Comparison of ENCODE assay signal across 8 mouse cellular contexts in the genomic region with DNA sequence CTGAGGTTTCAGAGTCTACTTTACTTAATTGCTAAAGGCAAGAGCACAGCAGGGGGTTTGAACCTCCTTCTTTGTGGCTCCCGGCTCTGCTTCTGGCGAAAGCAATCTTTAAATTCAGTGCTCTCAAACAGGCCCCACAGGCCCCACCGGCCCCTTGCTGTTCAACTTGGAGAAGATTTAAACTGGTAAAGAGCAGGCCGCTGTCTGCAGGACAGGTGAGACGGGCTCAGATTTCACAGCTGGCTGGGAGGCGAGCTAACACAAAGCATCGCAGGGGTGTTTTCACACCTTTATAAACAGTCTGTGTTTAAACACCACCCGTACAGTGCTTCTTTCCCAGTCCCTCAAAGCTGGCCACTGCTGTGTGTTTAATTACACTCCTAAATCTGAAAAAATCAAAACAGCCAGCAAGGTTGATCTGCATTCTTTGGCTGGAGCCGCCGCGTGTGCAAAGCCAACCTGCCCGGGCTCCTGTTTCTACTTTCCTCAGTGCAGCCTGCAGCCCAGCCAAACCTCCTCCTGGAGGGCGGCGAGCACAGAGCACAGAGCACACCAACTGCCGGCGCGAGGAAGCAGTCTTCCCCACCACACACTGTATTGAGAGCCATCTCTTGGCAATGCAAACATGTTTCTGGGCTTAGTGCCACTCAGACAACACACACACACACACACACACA.
DNase-seq lines count a peak whose midpoint lies in the region; ATAC-seq and TF ChIP-seq lines count a peak whose summit lies in the region.

No protein-coding gene starts in this region.

- peaks cover 26% of the 10 kb centered on the region for H3K4me1 ChIP-seq in hindbrain, embryonic 14.5 days (replicated peaks; ENCODE audit: control insufficient read depth, insufficient read depth, low read length)
- peaks cover 39% of the 10 kb centered on the region for H3K4me1 ChIP-seq in lung, embryonic 14.5 days (ENCODE audit: insufficient read depth)

- peak overlapping the region; percentile 38 for H3K4me3 ChIP-seq in gastrocnemius, adult 2 months
- H3K4me3 ChIP-seq in hindbrain, embryonic 14.5 days (replicated peaks; ENCODE audit: low read length): no peak overlapping the region
- H3K4me3 ChIP-seq in lung, embryonic 14.5 days (ENCODE audit: low read depth, low read length): no peak overlapping the region

- H3K4me2 ChIP-seq in hindbrain, embryonic 14.5 days (replicated peaks): peak overlapping the region; percentile 34
- peak overlapping the region; percentile 42 for H3K4me2 ChIP-seq in lung, embryonic 14.5 days

- no peak for TF ChIP-seq CTCF in gastrocnemius, adult 2 months (IDR thresholded peaks at IDR 0.05)
- TF ChIP-seq CTCF in lung, embryonic 14.5 days (IDR thresholded peaks at IDR 0.05; ENCODE audit: low read depth): peak; percentile 42

- DNase-seq in MN1 (ENCODE audit: low spot score): peak; percentile 35
- peak; percentile 94 to 95 for DNase-seq in cerebellum, postnatal 10 days
- DNase-seq in gastrocnemius, adult 2 months: peak; percentile 63
- peak; percentile 83 for DNase-seq in hindbrain, embryonic 14.5 days (ENCODE audit: low spot score)
- DNase-seq in layer of hippocampus, adult 9-11 months: peak; percentile 84
- peak; percentile 94 for DNase-seq in lung, embryonic 14.5 days
- DNase-seq in ovary, postnatal 36 days (ENCODE audit: low spot score): peak; percentile 62
- DNase-seq in urinary bladder, postnatal 25 days (ENCODE audit: low spot score): peak; percentile 57

- H3K36me3 ChIP-seq in hindbrain, embryonic 14.5 days (replicated peaks; ENCODE audit: control insufficient read depth, insufficient read depth): no peaks in the 10 kb centered on the region
- no peaks in the 10 kb centered on the region for H3K36me3 ChIP-seq in lung, embryonic 14.5 days (ENCODE audit: insufficient read depth)

- ATAC-seq in hindbrain, embryonic 14.5 days (ENCODE audit: low FRiP score): peak; percentile 92
- ATAC-seq in lung, embryonic 14.5 days (ENCODE audit: insufficient read depth): peak; percentile 96

- H3K9ac ChIP-seq in hindbrain, embryonic 14.5 days: peak overlapping the region; percentile 3; the same call in 1 of the 2 replicates
- peak overlapping the region; percentile 37 for H3K9ac ChIP-seq in lung, embryonic 14.5 days

- no peaks in the 10 kb centered on the region for H3K27me3 ChIP-seq in hindbrain, embryonic 14.5 days (ENCODE audit: control insufficient read depth, insufficient read depth, low read length)
- no peaks in the 10 kb centered on the region for H3K27me3 ChIP-seq in lung, embryonic 14.5 days (ENCODE audit: insufficient read depth, low read length)

- 8% methylated on average over 17 of the region's 17 CpGs for WGBS in hindbrain, embryonic 14.5 days
- 10% methylated on average over 17 of the region's 17 CpGs for WGBS in lung, embryonic 14.5 days

- peak overlapping the region; percentile 9; the same call in 1 of the 2 replicates for H3K27ac ChIP-seq in gastrocnemius, adult 2 months
- H3K27ac ChIP-seq in hindbrain, embryonic 14.5 days: peak overlapping the region; percentile 73
- peak overlapping the region; percentile 94 for H3K27ac ChIP-seq in lung, embryonic 14.5 days (ENCODE audit: low read depth)

- no peaks in the 10 kb centered on the region for H3K9me3 ChIP-seq in hindbrain, embryonic 14.5 days (ENCODE audit: control insufficient read depth, low read length)
- H3K9me3 ChIP-seq in lung, embryonic 14.5 days (ENCODE audit: low read depth, low read length): no peaks in the 10 kb centered on the region

- intact Hi-C loops in gastrocnemius, adult 2 months (cut with DNase I): loop anchor here (5.0 kb wide), 1 partner anchor 87 kb away; no protein-coding TSS in a partner anchor

Comparison
In these comparisons a context has a peak if more than half of its experiments do, and no peak if none do; other contexts are left out.
1. DNase-seq: peak in every context shown above with its lines; median percentile 94 in cerebellum, postnatal 10 days; 94 in lung, embryonic 14.5 days; 84 in layer of hippocampus, adult 9-11 months; 83 in hindbrain, embryonic 14.5 days; 63 in gastrocnemius, adult 2 months; 62 in ovary, postnatal 36 days; 57 in urinary bladder, postnatal 25 days; 35 in MN1.
2. H3K27ac ChIP-seq: peak in every context shown above with its lines; median percentile 94 in lung, embryonic 14.5 days; 73 in hindbrain, embryonic 14.5 days; 9 in gastrocnemius, adult 2 months.